Mouse (Mus musculus) spleen, adult 2 months (tissue): ENCODE results near the gene Cops7b.

Source experiments
- CTCF ChIP-seq: fragments of 200-500 bp; IDR thresholded peaks from 2 replicates; pipeline ENCODE4 v1.5.1; 2011; ENCODE audit warnings: mild to moderate bottlenecking, inconsistent platforms; ENCODE audit not compliant: insufficient read depth, insufficient read length, insufficient replicate concordance; ENCODE audit errors: extremely low read depth
- POLR2A ChIP-seq: fragments of 200-500 bp; IDR thresholded peaks from 2 replicates; pipeline ENCODE4 v1.6.1; 2011; ENCODE audit warnings: low read depth, low read length, inconsistent platforms

DNA sequence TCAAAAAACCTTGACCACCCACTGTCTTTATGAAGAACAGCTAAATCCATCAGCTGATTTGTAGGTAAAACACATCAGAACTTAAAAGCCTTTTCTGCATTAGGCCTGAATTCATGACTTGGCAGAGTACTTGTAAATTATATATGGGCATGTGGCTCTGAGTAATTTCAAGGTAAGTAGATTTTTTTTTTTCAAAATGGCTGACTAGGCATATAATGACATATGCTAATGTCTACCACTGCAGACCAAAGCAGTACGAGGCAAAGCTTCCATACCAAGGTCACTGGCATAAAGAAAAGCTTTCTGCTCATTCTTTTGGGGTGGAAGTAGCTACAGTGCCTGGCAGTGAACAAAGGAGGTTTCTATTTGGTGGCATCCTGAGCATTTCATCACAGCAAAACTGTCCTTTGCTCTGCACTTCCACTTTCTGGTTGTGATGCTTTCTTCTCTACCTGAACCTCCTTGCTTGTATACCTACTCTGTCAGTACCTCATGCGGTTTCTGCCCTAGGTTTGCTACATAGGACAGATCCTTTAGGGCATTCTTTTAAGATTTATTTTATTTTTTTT lies 13.3 kb upstream of the Cops7b start:
- TF ChIP-seq POLR2A (no peak), CTCF (no peak)
